Mouse (Mus musculus): ENCODE results near the gene Calml4. TPM values are rescaled to one million over a fixed set of nuclear protein-coding genes. Genes with fewer than 3 reads are reported as not detected.

Calml4 gene
- total and polyA plus RNA-seq, 3 experiments: 0.62 to 4.6 TPM; not detected in 1

GRCm38 (mm10) chr9:62876966-62877616 is 19.2 kb downstream of the Calml4 start:
- Histone ChIP-seq H3K36me3 (ENCODE audit: control insufficient read depth in 1 of 2, insufficient read depth in 2 of 2, low read length in 2 of 2) (peaks cover 3 to 18% of the 10 kb centered on the region in 2 experiments), H3K4me1 (ENCODE audit: control insufficient read depth in 1 of 2, insufficient read depth in 2 of 2, low read length in 2 of 2) (peaks cover 14 to 20% of the 10 kb centered on the region in 2 experiments), H3K9ac (ENCODE audit: control insufficient read depth, low read depth, low read length, poor library complexity, severe bottlenecking) (no peak overlapping the region), H3K4me3 (ENCODE audit: control insufficient read depth in 1 of 2, insufficient read depth in 1 of 2, low read depth in 2 of 2, low read length in 2 of 2) (no peak overlapping the region), H3K27me3 (ENCODE audit: control insufficient read depth in 1 of 2, insufficient read depth in 2 of 2, low read length in 2 of 2) (no peaks in the 10 kb centered on the region), H3K27ac (ENCODE audit: control insufficient read depth, low read depth, low read length) (peak overlapping the region; percentile 26; the same call in 1 of the 2 replicates), H3K9me3 (replicated peaks; ENCODE audit: insufficient read depth, low read length) (no peaks in the 10 kb centered on the region), H3K79me2 (ENCODE audit: control insufficient read depth, insufficient read depth, low read length, poor library complexity) (no peaks in the 10 kb centered on the region)
- TF ChIP-seq CHD2 (IDR thresholded peaks at IDR 0.05; ENCODE audit: low read length) (no peak), HCFC1 (IDR thresholded peaks at IDR 0.05; ENCODE audit: low read depth, low read length) (0 out of 2 replicates have a peak, but pooled peaks have one; percentile 18), ELF1 (IDR thresholded peaks at IDR 0.05; ENCODE audit: low read depth, low read length) (no peak), NRF1 (IDR thresholded peaks at IDR 0.05; ENCODE audit: insufficient read depth, low read depth, low read length, poor library complexity, severe bottlenecking) (no peak), ZC3H11A (IDR thresholded peaks at IDR 0.05; ENCODE audit: low read depth, low read length) (no peak), RAD21 (IDR thresholded peaks at IDR 0.05; ENCODE audit: low read depth, low read length) (no peak), EP300 (IDR thresholded peaks at IDR 0.05; ENCODE audit: low read depth in 1 of 2, low read length in 2 of 2) (peak; percentile 79 to 81), CHD1 (IDR thresholded peaks at IDR 0.05; ENCODE audit: low read depth, low read length) (no peak), TCF12 (IDR thresholded peaks at IDR 0.05; ENCODE audit: low read depth, low read length) (peak; percentile 80; the same call in 1 of the 2 replicates), RCOR1 (IDR thresholded peaks at IDR 0.05; ENCODE audit: low read depth, low read length) (peak; percentile 45; the same call in 1 of the 2 replicates), ZNF384 (IDR thresholded peaks at IDR 0.05; ENCODE audit: low read depth, low read length) (no peak), KAT2A (conservative IDR thresholded peaks at IDR 0.05; ENCODE audit: low read depth, low read length) (no peak), GATA1 (IDR thresholded peaks at IDR 0.05; ENCODE audit: low read depth, low read length) (peak; percentile 72), GABPA (IDR thresholded peaks at IDR 0.05; ENCODE audit: low read depth, low read length) (no peak), SIN3A (IDR thresholded peaks at IDR 0.05; ENCODE audit: low read length) (no peak; the same call in 1 of the 2 replicates), ZKSCAN1 (IDR thresholded peaks at IDR 0.05; ENCODE audit: low read depth, low read length) (peak; percentile 77), TAL1 (IDR thresholded peaks at IDR 0.05; ENCODE audit: low read length) (peak; percentile 69), MYB (IDR thresholded peaks at IDR 0.05; ENCODE audit: low read depth, low read length) (no peak), MXI1 (IDR thresholded peaks at IDR 0.05; ENCODE audit: low read depth, low read length) (no peak), MAZ (IDR thresholded peaks at IDR 0.05; ENCODE audit: low read depth, low read length) (no peak), MAFK (IDR thresholded peaks at IDR 0.05; ENCODE audit: borderline replicate concordance, low read depth, low read length) (no peak), POLR2AphosphoS5 (IDR thresholded peaks at IDR 0.05; ENCODE audit: borderline replicate concordance, low read depth, low read length) (no peak), USF1 (IDR thresholded peaks at IDR 0.05; ENCODE audit: low read depth, low read length) (no peak), ETS1 (IDR thresholded peaks at IDR 0.05; ENCODE audit: low read depth, low read length) (0 out of 2 replicates have a peak, but pooled peaks have one; percentile 37), MEF2A (IDR thresholded peaks at IDR 0.05; ENCODE audit: extremely low read depth, insufficient replicate concordance, low read depth, low read length, poor library complexity, severe bottlenecking) (no peak), ZMIZ1 (IDR thresholded peaks at IDR 0.05; ENCODE audit: low read depth, low read length) (no peak)
- peak; percentile 55 for DNase-seq (ENCODE audit: low read depth, low spot score)

Measured in MEL (cell line).